Mouse (Mus musculus): ENCODE data around the gene Snap23. TPM values are rescaled to one million over a fixed set of nuclear protein-coding genes. Genes with fewer than 3 reads are reported as not detected.

The Snap23 gene
- polyA plus RNA-seq, 1 experiment from 2014 or later, result 226 TPM

- no peak overlapping the region for H3K27ac ChIP-seq
- no peak overlapping the region for H3K4me3 ChIP-seq (ENCODE audit: inconsistent target)
- peaks cover 5% of the 10 kb centered on the region for H3K79me2 ChIP-seq (ENCODE audit: inconsistent target)
- 82% methylated on average over 5 of the region's 5 CpGs for WGBS (ENCODE audit: missing documents)
- H3K36me3 ChIP-seq (ENCODE audit: inconsistent target), result peaks cover 34% of the 10 kb centered on the region; the same call in 1 of the 2 replicates
Measured at GRCm38 (mm10) chr2:120616279-120617163, 49.0 kb downstream of the Snap23 start.

DNA sequence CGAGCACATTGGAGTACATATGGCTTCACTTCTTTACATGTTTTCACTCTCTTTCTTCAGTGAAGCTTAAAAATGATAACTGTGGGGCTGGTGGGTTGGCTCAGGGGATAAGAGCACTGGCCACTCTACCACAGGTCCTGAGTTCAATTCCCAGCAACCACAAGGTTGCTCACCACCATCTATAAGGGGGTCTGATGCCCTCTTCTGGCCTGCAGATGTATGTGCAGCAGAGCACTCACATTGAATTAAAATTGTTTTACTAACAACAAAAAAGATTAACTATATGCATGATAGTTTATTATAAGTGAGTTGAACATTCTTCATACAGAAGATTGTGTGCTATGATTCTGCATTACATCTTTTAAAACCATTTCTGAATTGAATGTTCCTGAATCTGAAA lies 52.1 kb downstream of the Snap23 start:
- WGBS (ENCODE audit: missing documents), result 90% methylated on average over 1 of the region's 1 CpGs
- Histone ChIP-seq H3K36me3 (ENCODE audit: inconsistent target) (peaks cover 28% of the 10 kb centered on the region; the same call in 1 of the 2 replicates), H3K4me3 (ENCODE audit: inconsistent target) (no peak overlapping the region), H3K79me2 (ENCODE audit: inconsistent target) (no peaks in the 10 kb centered on the region), H3K27ac (no peak overlapping the region)

DNA sequence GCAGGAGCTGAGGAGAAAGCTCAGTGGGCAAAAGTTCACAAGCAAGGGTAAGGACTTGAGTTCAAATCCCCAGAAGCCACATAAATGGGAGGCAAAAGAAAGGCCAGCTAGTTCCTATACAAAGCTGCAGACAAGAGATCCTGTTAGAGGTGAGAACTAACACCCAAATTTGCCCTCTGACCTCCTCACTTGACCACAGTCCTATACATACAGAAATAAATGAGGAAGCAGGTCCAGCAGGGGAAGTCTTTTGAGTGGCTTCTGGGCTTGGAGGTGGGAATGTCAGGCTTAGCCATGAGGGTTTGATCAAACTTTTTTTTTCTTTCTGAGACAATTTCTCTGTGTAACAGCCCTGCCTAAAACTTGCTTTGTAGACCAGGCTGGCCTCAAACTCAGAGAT lies 55.4 kb downstream of the Snap23 start:
- H3K4me3 ChIP-seq (ENCODE audit: inconsistent target), result no peak overlapping the region

GRCm38 (mm10) chr2:120628076-120628865 lies 60.8 kb downstream of the Snap23 start:
- peaks cover 37% of the 10 kb centered on the region for H3K79me2 ChIP-seq (ENCODE audit: inconsistent target)
- H3K4me3 ChIP-seq (ENCODE audit: inconsistent target), result peak overlapping the region; percentile 27
- H3K27ac ChIP-seq, result peak overlapping the region; percentile 24; the same call in 1 of the 2 replicates
- 0 out of 2 replicates have a peak, but pooled peaks cover 6% of the 10 kb centered on the region for H3K36me3 ChIP-seq (ENCODE audit: inconsistent target)
- WGBS (ENCODE audit: missing documents), result 22% methylated on average over 8 of the region's 10 CpGs

More for the DNA sequence above, 55.4 kb downstream of the Snap23 start:
- Histone ChIP-seq H3K36me3 (ENCODE audit: inconsistent target) (peaks cover 15% of the 10 kb centered on the region; the same call in 1 of the 2 replicates), H3K79me2 (ENCODE audit: inconsistent target) (no peaks in the 10 kb centered on the region), H3K27ac (no peak overlapping the region)

GRCm38 (mm10) chr2:120628886-120629735 lies 61.6 kb downstream of the Snap23 start, which contains the start of gene Stard9:
Stard9 (plus strand) TSS chr2:120629121.
- H3K4me3 ChIP-seq (ENCODE audit: inconsistent target), result peak within 1 kb of the TSS; percentile 92
- 5% methylated on average over 36 of the region's 36 CpGs for WGBS (ENCODE audit: missing documents)
- peak within 1 kb of the TSS; percentile 87 for H3K27ac ChIP-seq
- peaks cover 13% of the 10 kb centered on the region; the same call in 1 of the 2 replicates for H3K36me3 ChIP-seq (ENCODE audit: inconsistent target)
- peaks cover 46% of the 10 kb centered on the region for H3K79me2 ChIP-seq (ENCODE audit: inconsistent target)

- WGBS (ENCODE audit: missing documents), result 96% methylated on average over 2 of the region's 2 CpGs
- Histone ChIP-seq H3K27ac (peak overlapping the region; percentile 87), H3K4me3 (ENCODE audit: inconsistent target) (peak overlapping the region; percentile 92), H3K79me2 (ENCODE audit: inconsistent target) (peaks cover 57% of the 10 kb centered on the region), H3K36me3 (ENCODE audit: inconsistent target) (peaks cover 24% of the 10 kb centered on the region; the same call in 1 of the 2 replicates)
Measured at GRCm38 (mm10) chr2:120630246-120630645, 62.8 kb downstream of the Snap23 start.

GRCm38 (mm10) chr2:120630655-120631054 lies 63.2 kb downstream of the Snap23 start:
- peak overlapping the region; percentile 87 for H3K27ac ChIP-seq
- H3K36me3 ChIP-seq (ENCODE audit: inconsistent target), result peaks cover 27% of the 10 kb centered on the region; the same call in 1 of the 2 replicates
- H3K79me2 ChIP-seq (ENCODE audit: inconsistent target), result peaks cover 61% of the 10 kb centered on the region
- H3K4me3 ChIP-seq (ENCODE audit: inconsistent target), result peak overlapping the region; percentile 92
- 93% methylated on average over 2 of the region's 2 CpGs for WGBS (ENCODE audit: missing documents)

DNA sequence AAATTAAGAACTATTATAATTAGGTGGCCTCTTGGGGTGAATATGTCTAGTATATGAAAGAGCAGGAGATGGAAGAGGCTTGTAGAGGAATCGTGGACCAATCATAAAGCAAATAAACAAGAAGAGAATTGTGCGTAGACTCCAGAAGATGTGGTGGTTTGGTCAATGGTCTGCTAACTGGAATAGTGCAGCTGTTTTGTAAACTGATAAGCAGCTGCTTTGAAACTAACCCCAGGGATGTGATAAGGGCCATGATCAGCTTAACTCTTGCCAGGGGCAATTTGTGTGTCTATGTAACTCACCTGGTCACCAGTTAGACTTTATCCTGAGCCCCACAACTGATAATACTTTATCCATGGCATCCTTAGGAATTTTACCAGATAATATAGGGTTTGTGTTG lies 64.0 kb downstream of the Snap23 start:
- 54% methylated on average over 2 of the region's 2 CpGs for WGBS (ENCODE audit: missing documents)
- Histone ChIP-seq H3K4me3 (ENCODE audit: inconsistent target) (no peak overlapping the region), H3K79me2 (ENCODE audit: inconsistent target) (peaks cover 61% of the 10 kb centered on the region), H3K27ac (peak overlapping the region; percentile 87), H3K36me3 (ENCODE audit: inconsistent target) (peaks cover 27% of the 10 kb centered on the region; the same call in 1 of the 2 replicates)

- WGBS (ENCODE audit: missing documents), result 2% methylated on average over 4 of the region's 4 CpGs
- H3K27ac ChIP-seq, result peak overlapping the region; percentile 87
Measured at GRCm38 (mm10) chr2:120631957-120632356, 64.5 kb downstream of the Snap23 start.

GRCm38 (mm10) chr2:120640835-120641234 lies 73.4 kb downstream of the Snap23 start:
- Histone ChIP-seq H3K79me2 (ENCODE audit: inconsistent target) (peaks cover 65% of the 10 kb centered on the region), H3K27ac (no peak overlapping the region), H3K36me3 (ENCODE audit: inconsistent target) (peaks cover 29% of the 10 kb centered on the region; the same call in 1 of the 2 replicates), H3K4me3 (ENCODE audit: inconsistent target) (no peak overlapping the region)
- 93% methylated on average over 8 of the region's 8 CpGs for whole genome bisulfite sequencing (ENCODE audit: missing documents)

More at GRCm38 (mm10) chr2:120631957-120632356, 64.5 kb downstream of the Snap23 start:
- Histone ChIP-seq H3K79me2 (ENCODE audit: inconsistent target) (peaks cover 61% of the 10 kb centered on the region), H3K4me3 (ENCODE audit: inconsistent target) (no peak overlapping the region), H3K36me3 (ENCODE audit: inconsistent target) (peaks cover 27% of the 10 kb centered on the region; the same call in 1 of the 2 replicates)

GRCm38 (mm10) chr2:120643836-120644235 lies 76.4 kb downstream of the Snap23 start:
- Histone ChIP-seq H3K4me3 (ENCODE audit: inconsistent target) (no peak overlapping the region), H3K27ac (no peak overlapping the region), H3K79me2 (ENCODE audit: inconsistent target) (peaks cover 89% of the 10 kb centered on the region), H3K36me3 (ENCODE audit: inconsistent target) (peaks cover 29% of the 10 kb centered on the region; the same call in 1 of the 2 replicates)
- WGBS (ENCODE audit: missing documents), result 94% methylated on average over 7 of the region's 7 CpGs

DNA sequence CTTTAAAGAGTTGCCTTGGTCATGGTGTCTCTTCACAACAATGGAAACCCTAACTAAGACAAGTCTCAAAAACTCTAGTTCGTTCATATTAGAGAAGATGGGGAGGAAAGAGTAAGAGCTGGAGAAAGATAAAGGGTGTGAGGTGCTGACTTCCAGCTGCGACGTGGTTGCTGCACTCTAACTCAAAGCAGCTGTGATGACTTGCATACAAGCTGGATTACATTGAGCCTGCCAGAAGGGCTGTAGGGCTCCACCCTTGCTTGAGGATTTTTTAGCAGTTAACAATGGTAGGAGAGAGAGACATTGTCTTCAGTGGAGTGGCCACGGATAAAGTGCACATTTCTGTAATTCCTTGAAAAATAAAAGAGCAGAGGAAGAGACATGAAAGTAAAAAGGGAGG lies 79.3 kb downstream of the Snap23 start:
- Histone ChIP-seq H3K27ac (no peak overlapping the region), H3K79me2 (ENCODE audit: inconsistent target) (peaks cover 69% of the 10 kb centered on the region), H3K4me3 (ENCODE audit: inconsistent target) (no peak overlapping the region), H3K36me3 (ENCODE audit: inconsistent target) (0 out of 2 replicates have a peak, but pooled peaks cover 12% of the 10 kb centered on the region)
- WGBS (ENCODE audit: missing documents), result 85% methylated on average over 4 of the region's 4 CpGs
